Mouse (Mus musculus): ENCODE measurements around the gene Id1. TPM values are rescaled to one million over a fixed set of nuclear protein-coding genes. Genes with fewer than 3 reads are reported as not detected.

Id1 gene
- total RNA-seq, 2 experiments from 2014 or later = 37.8 to 57.0 TPM

- no peak for DNase-seq (ENCODE audit: low spot score)
- intact Hi-C loops (cut with DNase I) = no loop called here
These were observed 39.3 kb downstream of the Id1 start for GRCm38 (mm10) chr2:152775357-152775756.

- intact Hi-C loops (cut with DNase I) = no loop called here
- no peak for DNase-seq (ENCODE audit: low spot score)
These were observed 40.0 kb downstream of the Id1 start for GRCm38 (mm10) chr2:152776019-152776418.

- no peak for DNase-seq (ENCODE audit: low spot score)
- intact Hi-C loops (cut with DNase I) = no loop called here
These were observed 40.4 kb downstream of the Id1 start for GRCm38 (mm10) chr2:152776435-152776834.

GRCm38 (mm10) chr2:152777081-152777480 lies 41.0 kb downstream of the Id1 start:
- intact Hi-C loops (cut with DNase I) = no loop called here
- no peak for DNase-seq (ENCODE audit: low spot score)

GRCm38 (mm10) chr2:152780466-152780865 lies 44.4 kb downstream of the Id1 start:
- intact Hi-C loops (cut with DNase I) = no loop called here
- DNase-seq (ENCODE audit: low spot score) = no peak

GRCm38 (mm10) chr2:152781031-152781711 lies 45.1 kb downstream of the Id1 start:
- no peak for DNase-seq (ENCODE audit: low spot score)
- intact Hi-C loops (cut with DNase I) = no loop called here

GRCm38 (mm10) chr2:152782656-152783055 lies 46.6 kb downstream of the Id1 start:
- intact Hi-C loops (cut with DNase I) = no loop called here
- no peak for DNase-seq (ENCODE audit: low spot score)

- no peak for DNase-seq (ENCODE audit: low spot score)
- intact Hi-C loops (cut with DNase I) = no loop called here
These were observed 47.2 kb downstream of the Id1 start for GRCm38 (mm10) chr2:152783241-152783640.

GRCm38 (mm10) chr2:152784640-152785039 lies 48.6 kb downstream of the Id1 start:
- no peak for DNase-seq (ENCODE audit: low spot score)
- intact Hi-C loops (cut with DNase I) = loop anchor here (1.0 to 2.0 kb wide), 4 partner anchors 16 to 46 kb away; no protein-coding TSS in a partner anchor

- peak; percentile 92 for DNase-seq (ENCODE audit: low spot score)
- intact Hi-C loops (cut with DNase I) = loop anchor here (1.0 to 2.0 kb wide), 4 partner anchors 17 to 47 kb away; no protein-coding TSS in a partner anchor
These were observed 49.6 kb downstream of the Id1 start for GRCm38 (mm10) chr2:152785446-152786350.

Small RNAs within 50 kb of the gene (microRNA-seq; reads per million reads assigned to microRNA genes)
- not detected for gene Gm23802

Other genes starting within 250 kb of the Id1 start
- gene Defb22, start 246.1 kb upstream of the Id1 start, total RNA-seq (2021) = not detected
- not detected for gene Defb26, start 224.6 kb upstream of the Id1 start, total RNA-seq (2021)
- not detected for gene Defb28, start 218.0 kb upstream of the Id1 start, total RNA-seq (2021)
- gene Defb29, start 196.2 kb upstream of the Id1 start, total RNA-seq (2021) = not detected
- not detected for gene Gm17416, start 166.9 kb upstream of the Id1 start, total RNA-seq (2021)
- gene Defb21, start 163.5 kb upstream of the Id1 start, total RNA-seq (2021) = not detected
- not detected for gene Defb19, start 155.9 kb upstream of the Id1 start, total RNA-seq (2021)
- not detected for gene Defb45, start 136.9 kb upstream of the Id1 start, total RNA-seq (2021)
- not detected for gene Defb36, start 131.9 kb upstream of the Id1 start, total RNA-seq (2021)
- not detected for gene Defb25, start 113.2 kb upstream of the Id1 start, total RNA-seq (2021)
- 1 to 10 TPM; 7.7 to 8.5 TPM for gene Rem1, start 109.3 kb upstream of the Id1 start, total RNA-seq (2021)
- gene H13, start 66.8 kb upstream of the Id1 start, total RNA-seq (2021) = 10 to 100 TPM; 35.1 to 38.5 TPM
- 10 to 100 TPM; 17.7 to 18.5 TPM for gene Mcts2, start 49.2 kb upstream of the Id1 start, total RNA-seq (2021)
- 10 to 100 TPM; 12.2 to 16.8 TPM for gene Cox4i2, start 17.9 kb downstream of the Id1 start, total RNA-seq (2021)
- 10 to 100 TPM; 58.6 to 59.0 TPM for gene Bcl2l1, start 95.5 kb downstream of the Id1 start, total RNA-seq (2021)
- gene Tpx2, start 111.7 kb downstream of the Id1 start, total RNA-seq (2021) = 1 to 10 TPM; 1.5 to 1.6 TPM
- under 1 TPM in 1 of 2 experiments, not detected in 1; 0.13 TPM for gene Mylk2, start 175.1 kb downstream of the Id1 start, total RNA-seq (2021)
- gene Foxs1, start 197.0 kb downstream of the Id1 start, total RNA-seq (2021) = 1 to 10 TPM; 3.7 TPM
- gene Dusp15, start 215.4 kb downstream of the Id1 start, total RNA-seq (2021) = under 1 TPM in 1 of 2 experiments, not detected in 1; 0.20 TPM
- not detected for gene Ttll9, start 226.2 kb downstream of the Id1 start, total RNA-seq (2021)

Measured in heart, postnatal 25 days (tissue).